In the genomic region with DNA sequence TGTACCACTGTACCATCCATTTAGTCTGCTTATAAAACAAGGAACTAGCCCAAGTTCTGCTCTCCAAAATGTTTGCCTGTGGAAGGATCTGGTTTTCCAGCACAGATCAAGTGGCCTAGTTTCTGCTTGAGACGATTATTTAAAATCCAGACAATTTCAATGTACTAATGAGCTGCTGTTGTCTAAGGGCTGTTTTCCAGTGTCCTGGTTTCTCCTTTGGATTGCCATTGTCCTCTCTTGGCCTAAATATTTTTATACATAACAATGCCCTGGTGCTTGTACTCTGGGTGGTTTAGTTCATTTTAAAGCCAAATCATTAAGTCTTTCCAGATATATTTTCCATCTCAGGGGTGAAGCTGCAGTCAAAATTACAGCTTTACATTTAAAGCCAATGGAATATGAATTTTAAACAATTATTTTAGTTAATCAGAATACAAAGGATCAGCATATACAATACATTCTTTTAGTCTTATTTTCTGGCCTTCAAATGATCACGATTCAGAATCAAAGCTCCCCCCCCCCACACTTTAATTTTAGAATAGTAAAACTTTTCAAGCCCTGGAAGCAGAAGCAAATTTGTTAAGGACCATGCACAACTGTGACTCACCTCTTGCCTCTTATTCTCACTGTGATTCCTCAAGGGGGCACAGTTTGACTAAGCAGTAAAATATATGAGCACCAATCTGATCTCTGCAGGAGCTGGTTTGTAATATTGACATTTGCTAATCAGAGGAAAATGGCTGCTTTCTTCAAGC, we compare ENCODE assay signal across 13 mouse cellular contexts.
"Had no signal": no experiment of that assay in that cellular context is flagged by ENCODE, and none has a peak within 500 bp of the region (broad histone marks: within the 10 kb centered on the region; RNA-seq: fewer than 3 reads in every experiment).

No protein-coding gene starts in this region.

- H3K27me3 ChIP-seq: limb, embryonic 15.5 days; midbrain, embryonic 15.5 days; neural tube, embryonic 12.5 days; stomach, embryonic 15.5 days had no signal

- H3K4me3 ChIP-seq: limb, embryonic 15.5 days; midbrain, embryonic 15.5 days; neural tube, embryonic 12.5 days; stomach, embryonic 15.5 days had no signal

- H3K27ac ChIP-seq: limb, embryonic 15.5 days; liver, embryonic 14.5 days; midbrain, embryonic 15.5 days; neural tube, embryonic 12.5 days; stomach, embryonic 15.5 days had no signal

- ATAC-seq: midbrain, embryonic 15.5 days had no signal

- H3K4me2 ChIP-seq: limb, embryonic 15.5 days; midbrain, embryonic 15.5 days; neural tube, embryonic 12.5 days; stomach, embryonic 15.5 days had no signal

- H3K9me3 ChIP-seq: limb, embryonic 15.5 days; midbrain, embryonic 15.5 days; neural tube, embryonic 12.5 days; stomach, embryonic 15.5 days had no signal

- H3K9ac ChIP-seq: limb, embryonic 15.5 days; liver, embryonic 14.5 days; midbrain, embryonic 15.5 days; neural tube, embryonic 12.5 days; stomach, embryonic 15.5 days had no signal

- H3K36me3 ChIP-seq: limb, embryonic 15.5 days; midbrain, embryonic 15.5 days; neural tube, embryonic 12.5 days; stomach, embryonic 15.5 days had no signal

- DNase-seq: kidney, adult 8-10 months; kidney, postnatal 10 days; kidney, postnatal 4 days; lung, adult 18-20 months; lung, postnatal 36 days; right cerebral cortex, postnatal 14 days; thymus, adult 2 months; thymus, postnatal 25 days had no signal

- H3K4me1 ChIP-seq: limb, embryonic 15.5 days; midbrain, embryonic 15.5 days; neural tube, embryonic 12.5 days; stomach, embryonic 15.5 days had no signal
